Mouse (Mus musculus): ENCODE measurements around the gene Rmi1. TPM values are rescaled to one million over a fixed set of nuclear protein-coding genes. Genes with fewer than 3 reads are reported as not detected.

Rmi1 gene
- polyA plus RNA-seq, 1 experiment: 25.1 TPM

DNA sequence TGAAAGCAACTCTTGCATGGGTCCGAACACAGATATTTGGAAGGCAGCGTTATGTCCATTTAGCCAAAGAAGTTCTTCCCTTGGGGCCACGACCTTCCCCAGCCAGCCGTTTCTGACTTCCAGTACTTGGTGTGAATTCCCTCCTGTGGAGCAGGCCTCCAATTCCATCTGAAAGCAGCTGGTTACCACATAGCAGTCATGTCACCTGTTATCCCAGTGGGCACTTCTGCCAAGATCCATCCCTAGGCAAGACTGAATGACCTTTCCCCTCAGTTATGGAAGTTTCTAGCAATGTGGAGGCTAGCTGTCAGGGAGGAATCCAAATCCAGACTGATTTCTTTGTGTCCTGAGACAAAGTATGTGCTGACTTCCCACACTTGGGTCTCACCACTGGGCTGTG is 19.0 kb downstream of the Rmi1 start:
- no peak for TF ChIP-seq CTCF (IDR thresholded peaks at IDR 0.05; ENCODE audit: low read depth, low read length)
- no peak for TF ChIP-seq POLR2A (IDR thresholded peaks at IDR 0.05; ENCODE audit: borderline replicate concordance, low read depth, low read length)
- Histone ChIP-seq H3K4me1 (ENCODE audit: control insufficient read depth, insufficient read depth, low read length) (peaks cover 8% of the 10 kb centered on the region), H3K27ac (ENCODE audit: insufficient read depth, low read depth, low read length) (no peak overlapping the region), H3K4me3 (ENCODE audit: insufficient read depth, low read length) (no peak overlapping the region)

DNA sequence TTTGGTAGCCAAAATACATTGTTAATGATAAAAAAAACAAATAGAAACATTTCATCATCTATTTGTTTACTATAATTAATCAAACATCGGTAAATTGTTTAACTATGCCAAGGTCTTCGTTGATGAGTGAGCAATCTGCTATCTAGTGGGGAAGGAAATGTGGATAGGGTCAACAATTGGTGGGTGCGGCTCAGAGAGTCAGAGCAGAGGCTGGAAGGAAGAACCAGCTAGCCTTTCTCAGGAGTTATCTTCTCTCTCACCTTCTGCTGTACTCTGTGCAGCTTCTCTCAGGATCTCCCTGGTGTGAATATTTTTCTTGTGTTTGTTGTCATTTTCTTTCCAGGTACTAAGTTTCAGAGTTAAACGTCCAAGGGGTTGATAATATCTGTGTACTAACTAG is 20.2 kb downstream of the Rmi1 start:
- no peak overlapping the region for H3K4me3 ChIP-seq (ENCODE audit: insufficient read depth, low read length)
- H3K27ac ChIP-seq (ENCODE audit: insufficient read depth, low read depth, low read length): no peak overlapping the region
- peaks cover 8% of the 10 kb centered on the region for H3K4me1 ChIP-seq (ENCODE audit: control insufficient read depth, insufficient read depth, low read length)
- no peak for TF ChIP-seq CTCF (IDR thresholded peaks at IDR 0.05; ENCODE audit: low read depth, low read length)
- TF ChIP-seq POLR2A (IDR thresholded peaks at IDR 0.05; ENCODE audit: borderline replicate concordance, low read depth, low read length): no peak

DNA sequence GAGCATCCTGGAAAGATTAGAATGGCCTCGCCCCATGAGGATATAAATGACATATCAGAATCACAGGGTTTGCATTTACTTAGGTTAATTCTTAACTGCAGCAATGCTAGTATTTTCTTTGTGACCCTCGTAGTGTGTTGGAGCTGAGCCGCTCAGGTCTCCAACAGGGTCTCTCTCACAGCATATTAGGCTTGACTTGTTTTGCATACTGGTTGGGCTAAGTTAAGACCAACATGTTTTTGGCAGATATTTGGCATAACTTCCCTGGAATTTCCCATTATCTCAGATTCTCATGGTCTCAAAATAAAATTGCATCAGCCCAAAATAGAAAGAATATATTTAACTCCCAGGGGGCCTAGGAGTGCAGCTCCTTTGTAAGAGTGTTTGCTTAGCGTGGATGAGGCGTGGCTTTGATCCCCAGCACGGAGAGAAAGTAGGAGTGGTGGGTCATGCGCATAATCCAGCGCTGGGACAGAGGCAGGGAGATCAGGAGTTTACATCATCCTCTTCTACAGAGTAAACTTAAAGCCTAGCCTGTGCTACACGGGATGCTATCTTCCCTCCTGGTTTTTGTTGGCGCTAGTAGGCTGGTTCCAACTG is 21.1 kb downstream of the Rmi1 start:
- Histone ChIP-seq H3K4me3 (ENCODE audit: insufficient read depth, low read length) (no peak overlapping the region), H3K4me1 (ENCODE audit: control insufficient read depth, insufficient read depth, low read length) (peaks cover 8% of the 10 kb centered on the region), H3K27ac (ENCODE audit: insufficient read depth, low read depth, low read length) (no peak overlapping the region)
- TF ChIP-seq POLR2A (IDR thresholded peaks at IDR 0.05; ENCODE audit: borderline replicate concordance, low read depth, low read length): no peak
- no peak for TF ChIP-seq CTCF (IDR thresholded peaks at IDR 0.05; ENCODE audit: low read depth, low read length)

DNA sequence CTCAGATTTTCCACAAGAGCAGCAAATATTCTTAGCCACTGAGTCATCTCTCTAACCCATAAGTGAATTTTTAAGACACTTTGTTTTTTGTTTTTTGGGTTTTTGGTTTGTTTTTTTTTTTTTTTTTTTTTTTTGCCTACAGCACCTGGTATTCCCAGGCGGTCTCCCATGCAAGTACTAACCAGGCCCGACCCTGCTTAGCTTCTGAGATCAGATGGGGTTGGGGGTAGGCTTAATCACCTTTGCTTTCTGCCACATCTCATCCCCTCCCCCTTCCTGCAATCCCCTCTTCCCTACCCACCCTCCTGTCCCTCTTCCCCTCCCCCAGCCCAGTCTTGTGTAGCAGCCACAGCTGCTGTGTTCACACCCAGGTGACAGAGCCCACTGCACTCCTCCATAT is 37.7 kb downstream of the Rmi1 start:
- H3K4me3 ChIP-seq (ENCODE audit: insufficient read depth, low read length): no peak overlapping the region
- TF ChIP-seq CTCF (IDR thresholded peaks at IDR 0.05; ENCODE audit: low read depth, low read length) (no peak), POLR2A (IDR thresholded peaks at IDR 0.05; ENCODE audit: borderline replicate concordance, low read depth, low read length) (no peak)
- peaks cover 10% of the 10 kb centered on the region for H3K4me1 ChIP-seq (ENCODE audit: control insufficient read depth, insufficient read depth, low read length)
- H3K27ac ChIP-seq (ENCODE audit: insufficient read depth, low read depth, low read length): no peak overlapping the region

DNA sequence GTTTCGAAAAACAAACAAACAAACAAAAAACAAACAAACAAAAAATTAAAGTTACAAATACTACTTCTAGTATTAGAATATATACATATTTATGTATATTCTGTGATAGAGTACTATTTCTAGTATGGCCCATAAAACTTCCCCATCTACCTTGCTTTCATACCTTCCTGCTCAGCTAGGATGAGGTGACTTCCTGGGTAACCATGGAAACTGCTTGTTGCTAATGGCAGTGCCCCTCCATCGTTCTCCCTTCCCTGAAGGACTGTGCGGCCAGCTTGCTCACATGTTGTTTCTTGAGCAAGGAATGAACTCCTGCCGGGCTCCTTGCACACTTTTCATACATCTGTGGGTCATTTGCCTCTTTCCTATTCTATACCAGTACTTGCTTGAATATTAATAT is 41.3 kb downstream of the Rmi1 start:
- TF ChIP-seq CTCF (IDR thresholded peaks at IDR 0.05; ENCODE audit: low read depth, low read length): no peak
- TF ChIP-seq POLR2A (IDR thresholded peaks at IDR 0.05; ENCODE audit: borderline replicate concordance, low read depth, low read length): no peak
- H3K4me1 ChIP-seq (ENCODE audit: control insufficient read depth, insufficient read depth, low read length): peaks cover 10% of the 10 kb centered on the region
- no peak overlapping the region for H3K4me3 ChIP-seq (ENCODE audit: insufficient read depth, low read length)
- no peak overlapping the region for H3K27ac ChIP-seq (ENCODE audit: insufficient read depth, low read depth, low read length)

DNA sequence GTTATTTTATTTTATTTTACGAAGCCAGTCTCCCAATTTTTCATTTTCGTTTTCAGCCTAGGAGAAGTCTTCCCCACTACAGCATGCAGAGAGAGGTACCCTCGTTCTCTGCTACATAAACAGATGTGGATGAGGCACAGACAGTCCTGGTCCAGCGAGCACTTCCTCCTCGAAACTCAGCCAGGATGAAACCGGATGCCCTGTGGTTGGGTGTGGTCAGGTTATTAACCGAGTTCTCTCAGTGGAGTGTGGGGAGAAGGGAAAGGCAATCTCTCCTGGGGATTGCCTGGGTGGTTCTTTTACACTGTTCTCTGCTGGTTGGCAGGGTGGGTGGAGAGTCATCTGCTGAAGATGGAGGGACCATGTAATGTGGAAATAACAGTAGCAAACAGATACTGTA is 41.7 kb downstream of the Rmi1 start:
- Histone ChIP-seq H3K4me1 (ENCODE audit: control insufficient read depth, insufficient read depth, low read length) (peaks cover 10% of the 10 kb centered on the region), H3K4me3 (ENCODE audit: insufficient read depth, low read length) (no peak overlapping the region), H3K27ac (ENCODE audit: insufficient read depth, low read depth, low read length) (no peak overlapping the region)
- TF ChIP-seq POLR2A (IDR thresholded peaks at IDR 0.05; ENCODE audit: borderline replicate concordance, low read depth, low read length) (no peak), CTCF (IDR thresholded peaks at IDR 0.05; ENCODE audit: low read depth, low read length) (no peak)

DNA sequence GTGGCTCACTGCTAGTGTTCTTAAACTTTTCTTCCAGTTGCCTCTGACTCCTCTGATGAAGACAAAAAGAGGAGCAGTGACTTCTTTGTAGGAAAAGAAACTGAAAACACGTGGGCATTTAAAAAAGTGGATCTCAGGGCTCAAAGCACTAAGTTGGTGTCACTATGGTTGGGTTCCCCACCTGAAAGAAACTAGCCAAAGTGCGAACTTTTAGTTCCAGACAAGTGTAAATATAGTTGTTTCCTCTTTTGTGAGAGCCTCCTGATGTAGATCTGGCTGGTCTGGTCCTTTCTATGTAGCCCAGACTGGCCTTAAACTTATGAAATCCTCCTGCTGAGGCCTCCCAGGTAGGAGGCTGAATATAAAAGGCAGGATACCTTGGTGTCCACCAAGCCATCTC is 44.5 kb downstream of the Rmi1 start:
- Histone ChIP-seq H3K4me3 (ENCODE audit: insufficient read depth, low read length) (no peak overlapping the region), H3K4me1 (ENCODE audit: control insufficient read depth, insufficient read depth, low read length) (peaks cover 10% of the 10 kb centered on the region)
- TF ChIP-seq CTCF (IDR thresholded peaks at IDR 0.05; ENCODE audit: low read depth, low read length) (no peak), POLR2A (IDR thresholded peaks at IDR 0.05; ENCODE audit: borderline replicate concordance, low read depth, low read length) (no peak)

DNA sequence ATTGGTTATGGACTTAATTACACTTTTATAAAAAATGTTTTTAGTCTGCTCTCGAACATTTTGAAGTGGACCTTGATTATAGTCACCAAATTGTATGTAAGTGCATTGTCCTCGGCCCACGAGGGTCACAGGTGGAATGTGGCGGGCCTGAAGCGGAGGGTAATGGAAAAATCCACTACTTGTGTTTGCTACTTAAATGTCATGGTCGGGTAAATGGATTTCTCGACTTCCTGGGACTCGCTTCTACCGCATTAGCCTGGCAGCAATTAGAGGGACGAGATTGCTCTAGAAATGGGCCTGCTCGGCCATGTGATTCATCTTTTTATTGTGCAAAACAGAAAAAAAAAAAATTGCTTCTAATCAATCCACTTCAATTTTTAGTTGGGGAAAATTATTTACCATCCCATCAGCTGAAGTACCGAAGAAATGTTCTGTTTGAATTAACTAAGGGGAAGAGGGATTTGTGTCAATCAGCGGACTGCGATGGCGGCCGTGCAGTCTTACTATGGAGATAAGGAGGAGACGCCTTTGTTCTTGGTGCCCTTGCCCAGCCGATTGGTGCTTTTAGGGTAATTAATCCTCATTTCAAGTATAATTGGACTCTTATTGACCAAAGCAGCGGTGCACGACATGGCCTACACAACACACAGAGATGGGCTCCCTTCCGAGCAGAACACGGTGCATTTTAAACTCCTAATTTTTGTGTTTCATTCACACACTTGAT is 48.6 kb downstream of the Rmi1 start:
- TF ChIP-seq CTCF (IDR thresholded peaks at IDR 0.05; ENCODE audit: low read depth, low read length) (no peak), POLR2A (IDR thresholded peaks at IDR 0.05; ENCODE audit: borderline replicate concordance, low read depth, low read length) (no peak)
- H3K27ac ChIP-seq (ENCODE audit: insufficient read depth, low read depth, low read length): no peak overlapping the region
- H3K4me1 ChIP-seq (ENCODE audit: control insufficient read depth, insufficient read depth, low read length): peaks cover 21% of the 10 kb centered on the region
- H3K4me3 ChIP-seq (ENCODE audit: insufficient read depth, low read length): no peak overlapping the region

More for the DNA sequence above, 44.5 kb downstream of the Rmi1 start:
- H3K27ac ChIP-seq (ENCODE audit: insufficient read depth, low read depth, low read length): no peak overlapping the region

DNA sequence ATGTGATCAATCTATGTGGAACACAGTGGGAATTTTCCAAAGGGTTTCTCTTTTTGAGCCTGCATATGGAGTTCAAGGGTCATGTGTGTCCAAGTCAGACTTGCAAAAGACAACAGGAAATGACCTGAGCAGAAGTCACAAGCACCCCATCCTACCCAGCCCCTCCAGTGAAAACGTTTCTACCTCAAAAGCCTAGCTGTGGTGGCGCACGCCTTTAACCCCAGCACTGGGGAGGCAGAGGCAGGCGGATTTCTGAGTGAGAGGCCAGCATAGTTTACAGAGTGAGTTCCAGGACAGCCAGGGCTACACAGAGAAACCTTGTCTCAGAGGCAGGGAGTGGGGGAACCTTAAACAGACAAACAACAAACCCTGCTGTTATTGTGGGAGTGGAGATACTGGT is 50.2 kb downstream of the Rmi1 start:
- no peak overlapping the region for H3K27ac ChIP-seq (ENCODE audit: insufficient read depth, low read depth, low read length)
- no peak for TF ChIP-seq POLR2A (IDR thresholded peaks at IDR 0.05; ENCODE audit: borderline replicate concordance, low read depth, low read length)
- no peak for TF ChIP-seq CTCF (IDR thresholded peaks at IDR 0.05; ENCODE audit: low read depth, low read length)
- H3K4me3 ChIP-seq (ENCODE audit: insufficient read depth, low read length): no peak overlapping the region
- peaks cover 33% of the 10 kb centered on the region for H3K4me1 ChIP-seq (ENCODE audit: control insufficient read depth, insufficient read depth, low read length)

DNA sequence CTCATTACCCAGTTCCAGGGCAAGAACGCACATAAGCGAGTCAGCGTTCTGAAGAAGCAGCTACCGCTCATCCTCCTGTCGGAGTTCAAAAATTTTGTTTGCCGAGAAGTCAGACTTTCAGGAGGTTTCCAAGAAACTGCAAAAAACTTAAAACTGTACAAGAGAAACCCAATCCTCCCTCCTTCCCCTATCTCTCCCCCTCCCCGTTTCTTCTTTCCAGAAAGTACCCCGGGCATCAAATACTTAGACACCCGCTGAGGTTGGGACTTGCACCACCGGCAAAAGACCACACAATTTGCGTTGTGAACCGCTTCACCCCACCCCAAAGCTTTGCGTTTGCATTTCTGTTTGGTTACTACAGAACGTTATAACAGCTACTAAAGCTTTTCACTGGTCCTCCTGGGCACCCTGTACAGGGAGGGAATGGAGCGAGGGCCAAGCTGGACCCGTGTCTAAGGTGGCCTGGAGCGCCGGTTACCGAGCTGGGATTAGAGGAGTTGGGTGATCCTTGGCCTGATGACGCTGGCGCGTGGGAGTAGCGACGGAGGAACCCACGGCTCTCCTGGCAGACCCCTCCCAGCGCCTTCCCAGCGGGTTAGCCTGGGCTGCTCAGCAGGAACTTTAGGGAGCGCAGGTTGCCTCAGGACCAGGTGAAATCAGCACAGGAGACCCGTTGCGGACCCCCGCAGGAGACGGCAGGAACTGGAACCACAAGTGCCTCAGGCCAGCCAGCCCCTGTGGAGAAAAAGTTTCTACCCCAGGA is 50.8 kb downstream of the Rmi1 start:
- Histone ChIP-seq H3K4me3 (ENCODE audit: insufficient read depth, low read length) (peak overlapping the region; percentile 40), H3K4me1 (ENCODE audit: control insufficient read depth, insufficient read depth, low read length) (peaks cover 39% of the 10 kb centered on the region), H3K27ac (ENCODE audit: insufficient read depth, low read depth, low read length) (no peak overlapping the region)
- no peak for TF ChIP-seq POLR2A (IDR thresholded peaks at IDR 0.05; ENCODE audit: borderline replicate concordance, low read depth, low read length)
- no peak for TF ChIP-seq CTCF (IDR thresholded peaks at IDR 0.05; ENCODE audit: low read depth, low read length)

Data from bone marrow macrophage, adult 2 months (primary cell).